Mouse (Mus musculus) hindbrain, postnatal 0 days (tissue): ENCODE results near the gene Satb2. TPM values are rescaled to one million over a fixed set of nuclear protein-coding genes. Genes with fewer than 3 reads are reported as not detected.

Experiments
- ATAC-seq: fragments of 200-750 bp; cut with Nextera tagmentation; 2 replicates; pipeline ENCODE4 v1.8.0; 2017; ENCODE audit warnings: mild to moderate bottlenecking, moderate TSS enrichment, moderate library complexity
- DNase-seq: peaks from one replicate; pipeline ENCODE4 v3.0.0-alpha.2; 2015; ENCODE audit warnings: low spot score
- H3K27ac ChIP-seq: fragments of 300-500 bp; sonication (generic); 2 replicates; pipeline ENCODE4 v1.5.1; 2014; ENCODE audit warnings: mild to moderate bottlenecking
- H3K27me3 ChIP-seq: fragments of 300-500 bp; sonication (generic); 2 replicates; pipeline ENCODE4 v1.6.1; 2014; ENCODE audit warnings: low read length, mixed read lengths; ENCODE audit not compliant: insufficient read depth
- H3K36me3 ChIP-seq: fragments of 300-500 bp; sonication (generic); 2 replicates; pipeline ENCODE4 v1.6.1; 2014; ENCODE audit warnings: low read length, mixed read lengths; ENCODE audit not compliant: insufficient read depth
- H3K4me1 ChIP-seq: fragments of 300-500 bp; sonication (generic); 2 replicates; pipeline ENCODE4 v1.6.1; 2014; ENCODE audit warnings: antibody characterized with exemption, low read length, mixed read lengths; ENCODE audit not compliant: insufficient read depth
- H3K4me2 ChIP-seq: fragments of 300-500 bp; sonication (generic); 2 replicates; pipeline ENCODE4 v1.6.1; 2014; ENCODE audit warnings: low read depth, mild to moderate bottlenecking, low read length, moderate library complexity, mixed read lengths
- H3K4me3 ChIP-seq: fragments of 300-500 bp; sonication (generic); 2 replicates; pipeline ENCODE4 v1.5.1; 2014; ENCODE audit warnings: low read length
- H3K9ac ChIP-seq: fragments of 300-500 bp; sonication (generic); replicated peaks from 2 replicates; pipeline ENCODE4 v1.6.1; 2014; ENCODE audit warnings: mild to moderate bottlenecking, low read length, moderate library complexity, mixed read lengths
- H3K9me3 ChIP-seq: fragments of 300-500 bp; sonication (generic); 2 replicates; pipeline ENCODE4 v1.6.1; 2016; ENCODE audit warnings: low read length, mixed read lengths
- CTCF ChIP-seq: IDR thresholded peaks from 2 replicates; pipeline ENCODE4 v1.5.1; 2016; ENCODE audit warnings: antibody characterized with exemption, control low read depth, low read depth
- WGBS: fragments of 180-500 bp; shearing (Covaris S2); extraction: QIAGEN DNeasy Blood & Tissue Kit; methylation state at CpG from one replicate; pipeline ENCODE4 v1.1.7; 2014; 5-methylcytosine and 5-hydroxymethylcytosine counted together
- polyA plus RNA-seq: library from polyadenylated mRNA; unstranded; fragments of >200 nt; fragmentation: Nextera tagmentation; extraction: Ambion mirVana; gene quantifications from 2 replicates; pipeline ENCODE4 v1.2.1, GENCODE M21; 2015
- total RNA-seq: library from RNA; depleted of rRNA; stranded (reverse); fragments of >200 nt; gene quantifications from 2 replicates; pipeline ENCODE4 v1.2.3, GENCODE M21; 2014

Gene Satb2
- total and polyA plus RNA-seq, 2 experiments from 2014 or later, result 1.1 to 1.7 TPM

- Histone ChIP-seq H3K27ac (no peak overlapping the region), H3K4me2 (peak overlapping the region; percentile 85), H3K36me3 (no peaks in the 10 kb centered on the region), H3K27me3 (peaks cover 32% of the 10 kb centered on the region; the same call in 1 of the 2 replicates), H3K9me3 (no peaks in the 10 kb centered on the region), H3K4me1 (peaks cover 3% of the 10 kb centered on the region; the same call in 1 of the 2 replicates), H3K4me3 (peak overlapping the region; percentile 73), H3K9ac (0 out of 2 replicates have a peak overlapping the region, but pooled peaks have one; percentile 9)
- DNase-seq (no peak), ATAC-seq (no peak)
- WGBS, result 3% methylated on average over 47 of the region's 47 CpGs
- TF ChIP-seq CTCF, result no peak
These were observed 8.8 kb downstream of the Satb2 start for GRCm38 (mm10) chr1:56969364-56970360.

GRCm38 (mm10) chr1:56965879-56966579, 12.4 kb downstream of the Satb2 start:
- ATAC-seq (no peak), DNase-seq (no peak)
- no peak overlapping the region for H3K27ac ChIP-seq

GRCm38 (mm10) chr1:56964493-56964892, 14.0 kb downstream of the Satb2 start:
- Histone ChIP-seq H3K9me3 (no peaks in the 10 kb centered on the region), H3K36me3 (no peaks in the 10 kb centered on the region), H3K4me2 (no peak overlapping the region), H3K27me3 (peaks cover 18% of the 10 kb centered on the region; the same call in 1 of the 2 replicates), H3K9ac (no peak overlapping the region), H3K27ac (no peak overlapping the region), H3K4me1 (no peaks in the 10 kb centered on the region; the same call in 1 of the 2 replicates), H3K4me3 (no peak overlapping the region)
- 88% methylated on average over 7 of the region's 7 CpGs for WGBS
- TF ChIP-seq CTCF, result no peak
- ATAC-seq (no peak), DNase-seq (no peak)

More at GRCm38 (mm10) chr1:56965879-56966579, 12.4 kb downstream of the Satb2 start:
- TF ChIP-seq CTCF, result no peak
- Histone ChIP-seq H3K27me3 (peaks cover 32% of the 10 kb centered on the region; the same call in 1 of the 2 replicates), H3K36me3 (no peaks in the 10 kb centered on the region), H3K4me1 (no peaks in the 10 kb centered on the region; the same call in 1 of the 2 replicates), H3K4me2 (no peak overlapping the region), H3K9ac (no peak overlapping the region), H3K4me3 (no peak overlapping the region), H3K9me3 (no peaks in the 10 kb centered on the region)
- WGBS, result 57% methylated on average over 3 of the region's 3 CpGs

- Histone ChIP-seq H3K36me3 (no peaks in the 10 kb centered on the region), H3K4me3 (no peak overlapping the region), H3K9me3 (no peaks in the 10 kb centered on the region), H3K27me3 (peaks cover 8% of the 10 kb centered on the region; the same call in 1 of the 2 replicates), H3K4me1 (no peaks in the 10 kb centered on the region), H3K27ac (no peak overlapping the region), H3K4me2 (no peak overlapping the region), H3K9ac (no peak overlapping the region)
- ATAC-seq (no peak), DNase-seq (no peak)
- WGBS, result 76% methylated on average over 4 of the region's 4 CpGs
- no peak for TF ChIP-seq CTCF
These were observed 15.2 kb downstream of the Satb2 start for GRCm38 (mm10) chr1:56963291-56963690.

GRCm38 (mm10) chr1:56958996-56959395, 19.5 kb downstream of the Satb2 start:
- H3K4me2 ChIP-seq, result no peak overlapping the region
- no peaks in the 10 kb centered on the region for H3K36me3 ChIP-seq
- WGBS, result 91% methylated on average over 5 of the region's 5 CpGs
- H3K4me1 ChIP-seq, result no peaks in the 10 kb centered on the region
- no peak overlapping the region for H3K4me3 ChIP-seq
- H3K9me3 ChIP-seq, result no peaks in the 10 kb centered on the region
- no peak for TF ChIP-seq CTCF
- H3K9ac ChIP-seq, result no peak overlapping the region
- ATAC-seq, result no peak
- H3K27ac ChIP-seq, result no peak overlapping the region
- DNase-seq, result no peak
- H3K27me3 ChIP-seq, result no peaks in the 10 kb centered on the region

GRCm38 (mm10) chr1:56957942-56958341, 20.5 kb downstream of the Satb2 start:
- WGBS, result 91% methylated on average over 7 of the region's 7 CpGs
- Histone ChIP-seq H3K9me3 (no peaks in the 10 kb centered on the region), H3K4me3 (no peak overlapping the region), H3K4me2 (no peak overlapping the region), H3K27ac (no peak overlapping the region), H3K27me3 (no peaks in the 10 kb centered on the region), H3K4me1 (no peaks in the 10 kb centered on the region), H3K36me3 (no peaks in the 10 kb centered on the region), H3K9ac (no peak overlapping the region)
- TF ChIP-seq CTCF, result no peak
- ATAC-seq (no peak), DNase-seq (no peak)
